Mouse (Mus musculus) T-helper 2 cell (primary cell): Measurements from ENCODE around the gene Plpp7.

Source experiments
- in situ Hi-C: fragments of 300-600 bp; cut with MboI, MseI; formaldehyde crosslinking; loops from one replicate; pipeline ENCODE4 v1.15.1; 2025; ENCODE audit warnings: high pct_unique_total_duplicates

Gene Plpp7

DNA sequence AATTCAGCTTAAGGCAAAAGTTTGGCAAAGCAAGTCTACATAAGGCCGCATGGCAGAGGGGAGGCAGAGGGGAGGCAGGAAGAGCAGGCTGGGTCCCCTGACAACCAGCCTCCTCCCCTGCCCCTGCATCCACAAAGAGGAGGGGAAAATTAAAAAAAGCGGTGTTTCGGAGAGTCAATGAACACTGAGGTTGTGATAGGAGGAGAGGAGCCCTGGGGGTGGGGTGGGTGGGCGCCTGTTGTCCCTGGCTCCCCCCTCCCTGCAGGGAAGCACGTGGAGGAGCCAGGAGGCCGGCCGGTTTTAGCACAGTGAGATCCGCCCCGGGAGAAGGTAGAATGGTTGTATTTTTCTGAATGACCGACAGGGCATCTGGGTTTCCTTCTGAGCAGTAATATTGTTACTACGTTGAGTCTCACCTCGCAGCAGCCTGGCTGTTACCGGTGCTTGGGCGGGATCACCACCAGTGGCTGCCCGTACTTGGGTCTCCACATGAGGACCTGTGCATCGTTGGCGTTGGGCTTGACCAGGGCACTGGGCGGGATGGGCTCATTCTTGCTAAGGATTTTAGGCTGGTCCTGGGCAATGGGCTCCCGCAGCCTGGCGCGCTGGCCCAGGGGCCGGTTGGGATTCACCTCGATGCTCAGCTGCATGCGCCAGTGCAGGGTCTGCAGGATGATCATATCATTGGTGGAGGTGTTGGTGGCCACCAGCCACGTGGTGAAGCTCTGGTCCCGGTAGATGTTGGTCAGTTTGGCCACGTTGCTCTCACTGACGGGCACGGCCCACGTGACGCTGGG lies 26.3 kb upstream of the Plpp7 start:
- in situ Hi-C loops = no loop called here

- in situ Hi-C loops = no loop called here
Measured at GRCm38 (mm10) chr2:32070747-32071146, 24.6 kb upstream of the Plpp7 start.

DNA sequence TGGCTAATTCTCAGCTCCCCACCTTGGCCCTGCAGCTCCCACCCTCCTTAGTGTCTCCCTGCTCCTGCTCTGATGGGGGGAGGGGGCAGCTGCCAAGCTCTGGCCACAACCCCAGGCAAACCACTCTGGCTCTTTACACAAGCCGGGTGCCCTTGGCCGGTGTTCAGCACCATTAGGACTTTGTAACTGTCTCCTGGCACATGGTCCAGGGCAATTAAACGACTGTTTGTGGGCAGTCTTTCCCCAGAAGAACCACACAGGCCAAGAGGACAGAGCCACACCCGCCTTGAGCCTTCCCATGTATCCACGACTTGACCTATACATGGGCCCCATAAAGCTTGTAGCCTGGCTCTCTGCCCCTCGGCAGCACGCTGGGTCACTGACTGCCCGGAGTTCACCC lies 20.9 kb upstream of the Plpp7 start:
- in situ Hi-C loops = no loop called here

DNA sequence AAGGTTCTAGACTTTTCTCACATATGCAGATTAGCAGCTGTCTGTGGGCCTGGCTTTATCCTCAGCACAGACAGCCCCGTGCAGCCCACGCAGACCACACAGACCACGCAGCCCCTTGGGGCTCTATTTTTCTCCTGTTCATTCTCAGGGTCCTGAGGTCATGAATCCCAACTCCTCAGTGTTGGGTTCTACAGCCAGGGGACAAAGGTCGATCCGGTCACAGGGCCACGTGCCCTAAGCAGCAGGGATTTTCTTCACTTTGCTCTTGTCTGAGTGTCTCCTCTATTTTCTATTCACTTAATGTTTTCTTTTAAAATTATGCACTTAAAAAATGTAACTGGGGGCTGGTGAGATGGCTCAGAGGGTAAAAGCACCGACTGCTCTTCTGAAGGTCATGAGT lies 20.0 kb upstream of the Plpp7 start:
- in situ Hi-C loops = no loop called here

DNA sequence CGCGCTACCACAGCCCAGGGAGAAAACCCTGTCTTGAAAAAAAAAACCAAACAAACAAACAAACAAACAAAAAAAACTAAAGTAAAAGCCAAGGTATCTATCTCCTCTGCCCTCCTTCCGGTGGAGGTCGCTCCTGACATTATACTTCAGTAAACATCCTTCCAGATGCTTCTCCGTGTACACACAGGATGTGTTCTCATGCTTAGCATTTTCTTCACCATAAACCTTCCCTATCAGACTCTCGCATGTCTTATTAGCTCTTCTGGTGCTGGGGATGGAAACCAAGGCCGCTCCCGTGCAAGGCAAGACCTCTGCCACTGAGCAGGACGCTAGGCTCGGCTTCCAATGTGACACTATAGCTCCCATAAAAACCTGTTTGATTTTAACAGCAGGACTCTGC lies 17.6 kb upstream of the Plpp7 start:
- in situ Hi-C loops = no loop called here

GRCm38 (mm10) chr2:32078522-32078921 lies 16.8 kb upstream of the Plpp7 start:
- in situ Hi-C loops = no loop called here

- in situ Hi-C loops = no loop called here
Measured at GRCm38 (mm10) chr2:32079191-32079725, 16.1 kb upstream of the Plpp7 start.

- in situ Hi-C loops = loop anchor here (10.0 kb wide), 1 partner anchor 464 kb away; no protein-coding TSS in a partner anchor
Measured at GRCm38 (mm10) chr2:32080681-32081080, 14.6 kb upstream of the Plpp7 start.

DNA sequence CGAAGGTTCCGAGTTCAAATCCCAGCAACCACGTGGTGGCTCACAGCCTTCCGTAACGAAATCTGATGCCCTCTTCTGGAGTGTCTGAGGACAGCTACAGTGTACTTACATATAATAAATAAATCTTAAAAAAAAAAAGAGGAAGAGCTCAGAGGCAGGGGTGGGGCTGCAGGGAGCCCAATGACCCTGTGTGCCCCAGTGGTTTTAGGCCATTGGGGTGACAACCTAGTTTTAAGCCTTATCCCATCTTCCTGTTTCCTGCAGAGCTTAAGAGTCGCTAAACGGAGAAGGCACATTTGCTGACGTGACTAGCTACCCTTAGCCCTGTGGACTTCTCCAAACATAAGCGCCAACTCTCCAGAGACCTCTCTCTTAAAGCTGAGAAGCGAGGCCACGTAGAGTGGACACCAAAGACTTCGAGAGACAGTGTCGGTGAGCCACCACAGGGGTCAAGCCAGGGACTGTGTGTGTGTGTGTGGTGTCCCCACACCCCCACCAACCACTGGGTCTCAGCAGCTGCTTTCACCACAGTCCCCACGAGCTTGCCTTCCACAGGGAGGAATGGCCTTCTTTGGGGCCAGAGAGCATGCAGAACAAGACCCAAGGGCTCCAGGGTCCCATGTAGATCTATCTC lies 13.9 kb upstream of the Plpp7 start:
- in situ Hi-C loops = loop anchor here (10.0 kb wide), 1 partner anchor 463 kb away; no protein-coding TSS in a partner anchor

- in situ Hi-C loops = loop anchor here (10.0 kb wide), 1 partner anchor 463 kb away; no protein-coding TSS in a partner anchor
Measured at GRCm38 (mm10) chr2:32082229-32082628, 13.1 kb upstream of the Plpp7 start.

- in situ Hi-C loops = loop anchor here (10.0 kb wide), 1 partner anchor 461 kb away; no protein-coding TSS in a partner anchor
Measured at GRCm38 (mm10) chr2:32083159-32084011, 11.9 kb upstream of the Plpp7 start.

DNA sequence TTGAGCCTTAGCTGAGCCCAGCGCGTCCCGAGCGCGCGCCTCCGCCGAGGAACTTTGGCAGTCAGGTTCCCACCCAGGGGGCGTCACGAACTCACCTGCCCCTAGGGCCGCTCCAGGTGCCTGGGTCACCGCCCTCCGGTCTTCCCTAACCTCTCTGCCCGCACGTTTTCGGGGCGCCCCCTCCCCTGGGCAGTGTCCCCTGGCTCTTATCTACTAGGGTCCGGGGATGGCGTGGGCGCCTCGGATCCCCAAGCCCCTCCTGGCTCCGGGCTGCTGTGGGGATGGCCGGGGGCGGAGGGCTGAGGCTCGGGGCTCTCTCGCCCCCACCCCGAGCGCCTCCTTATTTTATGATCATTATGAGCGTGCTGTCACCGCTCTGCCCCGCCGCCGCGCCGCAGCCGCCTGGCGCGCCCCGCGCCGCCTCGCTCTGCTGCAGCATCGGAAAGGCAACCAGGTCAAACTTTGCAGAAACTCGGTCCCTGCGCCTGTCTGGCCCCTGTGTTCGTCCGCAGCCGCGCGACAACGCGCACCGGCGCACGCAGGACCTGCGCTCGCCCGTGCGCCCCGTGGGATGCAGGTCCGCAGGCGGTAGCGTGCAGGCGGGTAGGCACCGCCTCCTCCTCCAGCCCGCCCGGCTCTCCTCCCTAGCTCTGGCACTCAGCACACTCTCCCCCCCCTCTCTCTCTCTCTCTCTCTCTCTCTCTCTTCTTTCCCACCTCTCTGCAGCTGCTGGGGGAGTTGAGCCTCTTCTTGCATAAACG lies 11.0 kb upstream of the Plpp7 start, which contains the start of gene Fam78a:
Gene Fam78a, minus strand, starts transcription at position 747 of the 761 bp plus-strand sequence.
- in situ Hi-C loops = loop anchor here (10.0 kb wide), 1 partner anchor 461 kb away; no protein-coding TSS in a partner anchor

DNA sequence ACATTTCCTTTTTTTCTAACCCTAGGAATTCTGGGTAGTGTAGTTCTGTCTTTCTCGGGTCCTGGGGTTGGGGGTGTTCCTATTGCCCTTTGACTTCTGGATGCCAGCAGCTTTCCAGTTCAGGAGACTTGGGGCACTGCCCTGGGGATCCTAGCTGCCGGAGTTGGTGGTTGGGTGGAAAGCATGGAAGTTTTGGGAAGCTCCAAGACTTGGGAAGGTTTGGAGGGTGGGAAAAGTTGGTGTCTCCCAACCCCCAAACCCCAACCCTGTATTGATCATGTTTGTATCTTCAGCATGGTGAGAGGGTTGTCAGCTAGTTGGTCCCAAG lies 10.5 kb upstream of the Plpp7 start:
- in situ Hi-C loops = loop anchor here (10.0 kb wide), 1 partner anchor 460 kb away; no protein-coding TSS in a partner anchor

- in situ Hi-C loops = loop anchor here (10.0 kb wide), 1 partner anchor 460 kb away; no protein-coding TSS in a partner anchor
Measured at GRCm38 (mm10) chr2:32085231-32085630, 10.1 kb upstream of the Plpp7 start.

DNA sequence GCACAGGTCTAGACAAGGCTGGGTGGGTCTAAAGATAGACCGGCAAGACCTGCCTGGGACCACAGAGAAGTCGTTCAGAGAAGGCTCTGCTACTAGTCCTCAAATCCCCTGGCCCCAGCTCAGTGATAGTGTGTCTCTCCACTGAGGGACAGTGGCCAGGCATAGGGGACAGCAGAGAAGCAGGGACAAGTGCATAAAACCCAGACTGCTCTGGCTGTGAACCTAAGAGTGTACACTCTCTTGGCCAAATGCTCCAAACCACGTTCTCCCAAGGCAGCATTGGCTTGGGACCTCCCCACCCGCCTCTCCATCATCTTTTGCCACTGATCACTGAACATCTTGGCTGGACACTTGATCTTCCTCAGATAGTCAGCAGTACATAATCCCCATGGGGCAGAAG lies 7.7 kb upstream of the Plpp7 start:
- in situ Hi-C loops = loop anchor here (10.0 kb wide), 1 partner anchor 457 kb away; no protein-coding TSS in a partner anchor

DNA sequence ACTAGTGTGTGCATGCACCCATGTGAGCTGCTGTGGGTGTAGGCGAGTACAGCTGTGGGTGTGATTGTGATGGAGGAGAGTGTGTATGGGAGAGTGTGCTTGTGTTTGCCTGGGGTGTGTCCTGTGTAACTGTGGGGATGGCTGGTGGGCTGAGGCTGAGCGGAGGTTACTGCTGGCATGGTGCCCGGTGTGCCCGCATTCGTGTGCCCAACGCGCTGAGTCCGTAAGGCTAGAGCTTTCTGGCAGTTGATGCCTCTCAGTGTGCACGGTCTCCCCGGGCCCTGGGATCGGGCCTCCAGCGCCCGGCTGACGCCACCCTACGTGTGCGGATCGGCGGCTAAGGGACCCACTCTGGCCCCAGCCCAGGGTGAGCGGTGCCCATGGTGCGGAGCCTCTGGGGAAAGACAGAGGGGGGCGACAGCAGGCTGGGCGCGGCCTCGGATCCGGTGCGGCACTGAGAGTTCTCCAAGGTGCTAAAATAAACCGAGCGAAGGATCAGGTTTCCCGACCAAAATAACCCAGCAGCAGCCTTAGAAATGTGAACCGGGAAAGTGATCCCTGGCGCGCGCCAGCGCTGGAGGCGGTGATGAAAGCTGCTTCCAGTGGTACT lies 6.9 kb upstream of the Plpp7 start:
- in situ Hi-C loops = loop anchor here (10.0 kb wide), 1 partner anchor 456 kb away; no protein-coding TSS in a partner anchor

DNA sequence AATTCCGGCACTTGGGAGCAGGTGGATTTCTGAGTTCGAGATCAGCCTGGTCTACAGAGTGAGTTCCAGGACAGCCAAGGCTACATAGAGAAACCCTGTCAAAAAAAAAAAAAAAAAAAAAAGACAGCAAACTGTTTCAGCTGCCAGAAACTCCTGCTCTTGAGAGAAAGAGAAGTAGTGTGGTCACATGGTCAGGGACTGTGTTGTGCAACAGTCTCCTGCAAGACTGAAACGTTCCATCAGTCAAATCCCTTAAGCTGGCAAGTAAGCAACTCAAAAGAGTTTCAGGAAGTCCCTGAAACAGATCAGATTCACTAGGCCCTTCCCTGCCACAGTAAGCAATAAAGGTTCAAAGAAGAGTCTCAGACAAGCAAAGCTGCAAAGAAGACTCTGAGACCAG lies 5.7 kb upstream of the Plpp7 start:
- in situ Hi-C loops = loop anchor here (10.0 kb wide), 1 partner anchor 455 kb away; no protein-coding TSS in a partner anchor

DNA sequence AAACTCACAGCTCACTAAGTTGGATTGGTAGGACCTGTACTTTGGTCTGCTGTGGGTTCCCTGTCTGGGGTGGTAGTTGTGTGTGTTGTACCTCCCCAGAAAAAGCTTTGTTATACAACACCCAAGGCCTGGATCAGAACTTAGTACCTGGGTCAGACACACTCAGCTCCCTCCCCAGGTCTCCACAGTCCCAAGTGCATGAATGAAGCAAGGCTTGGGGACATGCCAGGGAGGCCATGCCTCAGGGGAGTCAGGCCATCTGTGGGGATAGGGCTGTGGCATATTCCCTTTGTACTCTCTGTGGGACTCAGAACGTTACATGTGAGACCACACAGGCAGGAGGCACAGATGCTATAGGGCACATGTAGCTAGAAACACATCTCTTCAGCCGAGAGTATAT lies 5.2 kb upstream of the Plpp7 start:
- in situ Hi-C loops = no loop called here

GRCm38 (mm10) chr2:32091956-32092355 lies 3.4 kb upstream of the Plpp7 start:
- in situ Hi-C loops = no loop called here
